24 mouse cellular contexts compared by ENCODE assay signal in genomic region chr8:19259667-19260066, GRCm38 (mm10). TPM values are rescaled to one million over a fixed set of nuclear protein-coding genes. Genes with fewer than 3 reads are reported as not detected.
"Had no signal": no experiment of that assay in that cellular context is flagged by ENCODE, and none has a peak within 500 bp of the region (broad histone marks: within the 10 kb centered on the region; RNA-seq: fewer than 3 reads in every experiment).

No protein-coding gene starts in this region.

- H3K27ac ChIP-seq: midbrain, embryonic 10.5 days; midbrain, embryonic 12.5 days; neural tube, embryonic 13.5 days; neural tube, embryonic 15.5 days had no signal

- H3K4me2 ChIP-seq: lung, embryonic 14.5 days; midbrain, embryonic 12.5 days; neural tube, embryonic 13.5 days; neural tube, embryonic 15.5 days had no signal

- DNase-seq: lung, embryonic 14.5 days; lung, postnatal 10 days; lung, postnatal 4 days; midbrain, embryonic 14.5 days; retina, postnatal 1 day; right cerebral cortex, adult 18-20 months; right cerebral cortex, postnatal 25 days; right cerebral cortex, postnatal 4 days; spleen, adult 18-20 months; thymus, adult 18-20 months; thymus, postnatal 14 days; thymus, postnatal 36 days had no signal

- H3K27me3 ChIP-seq: midbrain, embryonic 12.5 days; neural tube, embryonic 13.5 days; neural tube, embryonic 15.5 days had no signal

- H3K4me1 ChIP-seq: midbrain, embryonic 10.5 days; midbrain, embryonic 12.5 days; neural tube, embryonic 13.5 days; neural tube, embryonic 15.5 days had no signal

- ATAC-seq: midbrain, embryonic 16.5 days had no signal

- H3K9ac ChIP-seq: lung, embryonic 14.5 days; midbrain, embryonic 12.5 days; neural tube, embryonic 13.5 days; neural tube, embryonic 15.5 days had no signal

- H3K4me3 ChIP-seq: midbrain, embryonic 10.5 days; midbrain, embryonic 12.5 days; myocyte; neural tube, embryonic 13.5 days; neural tube, embryonic 15.5 days had no signal

- H3K9me3 ChIP-seq: midbrain, embryonic 12.5 days had no signal

- H3K36me3 ChIP-seq: midbrain, embryonic 10.5 days; midbrain, embryonic 12.5 days; neural tube, embryonic 13.5 days; neural tube, embryonic 15.5 days had no signal

RNA-seq across cellular contexts. Expression of gene Defb5, which starts 12.3 kb away (rescaled TPM):
- polyA plus RNA-seq: lung, embryonic 14.5 days; lung, embryonic 16.5 days; midbrain, embryonic 10.5 days; midbrain, embryonic 12.5 days; midbrain, embryonic 14.5 days; midbrain, embryonic 16.5 days; myocyte; neural tube, embryonic 11.5 days; neural tube, embryonic 13.5 days; neural tube, embryonic 15.5 days; small intestine, adult 2 months; stomach, embryonic 14.5 days; stomach, embryonic 16.5 days; thymus, postnatal 0 days had no signal

RNA-seq across cellular contexts. Expression of gene Defb46, which starts 20.0 kb away (rescaled TPM):
- polyA plus RNA-seq: lung, embryonic 14.5 days; lung, embryonic 16.5 days; midbrain, embryonic 10.5 days; midbrain, embryonic 12.5 days; midbrain, embryonic 14.5 days; midbrain, embryonic 16.5 days; myocyte; neural tube, embryonic 11.5 days; neural tube, embryonic 13.5 days; neural tube, embryonic 15.5 days; small intestine, adult 2 months; stomach, embryonic 14.5 days; stomach, embryonic 16.5 days; thymus, postnatal 0 days had no signal

RNA-seq across cellular contexts. Expression of gene Defb3, which starts 33.5 kb away (rescaled TPM):
- polyA plus RNA-seq: lung, embryonic 14.5 days; lung, embryonic 16.5 days; midbrain, embryonic 10.5 days; midbrain, embryonic 12.5 days; midbrain, embryonic 14.5 days; midbrain, embryonic 16.5 days; myocyte; neural tube, embryonic 11.5 days; neural tube, embryonic 13.5 days; neural tube, embryonic 15.5 days; small intestine, adult 2 months; stomach, embryonic 14.5 days; stomach, embryonic 16.5 days had no signal

RNA-seq across cellular contexts. Expression of gene Defb6, which starts 34.4 kb away (rescaled TPM):
- polyA plus RNA-seq: lung, embryonic 14.5 days; lung, embryonic 16.5 days; midbrain, embryonic 10.5 days; midbrain, embryonic 12.5 days; midbrain, embryonic 14.5 days; midbrain, embryonic 16.5 days; myocyte; neural tube, embryonic 11.5 days; neural tube, embryonic 13.5 days; neural tube, embryonic 15.5 days; small intestine, adult 2 months; stomach, embryonic 14.5 days; stomach, embryonic 16.5 days had no signal
